Comparison of ENCODE assay signal across 12 mouse cellular contexts in the genomic region with DNA sequence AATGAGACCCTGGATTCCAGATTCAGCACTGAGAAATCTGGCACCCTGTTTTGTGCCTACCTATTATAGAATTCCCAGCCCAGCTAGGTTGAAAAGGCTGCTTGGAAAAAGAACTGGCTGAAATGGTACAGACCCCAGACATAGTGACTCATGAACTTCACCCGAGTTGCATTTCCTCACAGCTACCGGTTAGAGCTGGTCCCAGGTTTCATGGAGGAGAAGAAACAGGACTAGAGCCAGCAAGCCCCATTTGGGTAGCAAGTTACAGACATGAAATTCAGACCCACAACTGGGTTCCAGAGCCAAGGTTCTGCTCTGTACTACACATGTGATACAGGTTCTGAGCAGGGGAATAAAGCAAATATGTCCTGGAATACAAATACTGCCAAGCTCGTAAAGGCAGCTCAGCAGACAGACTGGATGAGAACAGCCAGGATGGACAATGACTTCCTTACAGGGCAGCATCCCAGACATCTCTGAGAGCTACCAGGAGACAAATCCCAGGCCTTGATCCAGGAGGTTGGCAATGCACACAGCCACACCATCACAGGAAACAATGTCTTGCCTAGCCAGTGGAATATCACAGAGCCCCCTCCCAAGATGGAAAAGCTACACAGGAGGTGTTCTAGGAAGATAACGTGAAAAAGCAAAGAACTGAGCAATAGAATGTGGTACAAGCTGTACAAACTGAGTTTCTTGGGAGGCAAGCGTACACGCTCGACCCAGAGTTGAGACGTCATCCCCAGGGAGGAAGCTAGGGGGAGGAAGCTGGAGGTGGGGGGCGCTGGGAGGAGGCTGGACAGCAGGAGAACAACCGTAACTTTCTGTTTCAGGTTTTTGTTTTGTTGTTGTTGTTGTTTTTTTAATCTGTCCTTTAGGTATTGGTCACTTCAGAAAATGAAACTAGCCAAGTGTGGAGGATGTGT. TPM values are rescaled to one million over a fixed set of nuclear protein-coding genes. Genes with fewer than 3 reads are reported as not detected.
DNase-seq lines count a peak whose midpoint lies in the region; ATAC-seq and TF ChIP-seq lines count a peak whose summit lies in the region.
"Had no signal": no experiment of that assay in that cellular context is flagged by ENCODE, and none has a peak within 500 bp of the region (broad histone marks: within the 10 kb centered on the region; RNA-seq: fewer than 3 reads in every experiment).

No protein-coding gene starts in this region.

- peaks cover 37% of the 10 kb centered on the region for H3K4me1 ChIP-seq in forebrain, embryonic 15.5 days
- peaks cover 30% of the 10 kb centered on the region for H3K4me1 ChIP-seq in forebrain, embryonic 12.5 days
- peaks cover 10% of the 10 kb centered on the region for H3K4me1 ChIP-seq in liver, adult 2 months (ENCODE audit: control insufficient read depth, insufficient read depth, low read length)
- peaks cover 16% of the 10 kb centered on the region; the same call in 1 of the 2 replicates for H3K4me1 ChIP-seq in embryonic facial prominence, embryonic 11.5 days (ENCODE audit: control insufficient read depth, insufficient read depth, low read length)
- peaks cover 88% of the 10 kb centered on the region for H3K4me1 ChIP-seq in liver, embryonic 13.5 days (replicated peaks)

- no peak overlapping the region for H3K27ac ChIP-seq in forebrain, embryonic 15.5 days (replicated peaks)
- no peak overlapping the region for H3K27ac ChIP-seq in forebrain, embryonic 12.5 days
- peak overlapping the region; percentile 57 for H3K27ac ChIP-seq in liver, adult 2 months (replicated peaks; ENCODE audit: insufficient read depth, low read depth, low read length)
- peak overlapping the region; percentile 36; the same call in 1 of the 2 replicates for H3K27ac ChIP-seq in embryonic facial prominence, embryonic 11.5 days (replicated peaks; ENCODE audit: low read depth, low read length)
- H3K27ac ChIP-seq in liver, embryonic 13.5 days = peak overlapping the region; percentile 15; the same call in 1 of the 2 replicates
- H3K27ac ChIP-seq: intestine, embryonic 15.5 days had no signal

- no peak for TF ChIP-seq CTCF in liver, adult 2 months (IDR thresholded peaks at IDR 0.05; ENCODE audit: low read depth, low read length)

- no peak for ATAC-seq in forebrain, embryonic 15.5 days (replicated peaks)
- ATAC-seq in forebrain, embryonic 12.5 days (ENCODE audit: low FRiP score) = no peak
- no peak for ATAC-seq in embryonic facial prominence, embryonic 11.5 days (replicated peaks; ENCODE audit: insufficient number of reproducible peaks, low FRiP score, low TSS enrichment, low read depth)
- no peak for ATAC-seq in liver, embryonic 13.5 days (ENCODE audit: low read depth)
- ATAC-seq: intestine, embryonic 15.5 days had no signal

- no peak overlapping the region for H3K4me3 ChIP-seq in forebrain, embryonic 15.5 days
- H3K4me3 ChIP-seq in forebrain, embryonic 12.5 days (replicated peaks) = no peak overlapping the region
- 0 out of 2 replicates have a peak overlapping the region, but pooled peaks have one; percentile 8 for H3K4me3 ChIP-seq in liver, adult 2 months (ENCODE audit: insufficient read depth, low read depth, low read length)
- no peak overlapping the region for H3K4me3 ChIP-seq in embryonic facial prominence, embryonic 11.5 days (ENCODE audit: low read depth, low read length)
- no peak overlapping the region; the same call in 1 of the 2 replicates for H3K4me3 ChIP-seq in liver, embryonic 13.5 days (replicated peaks)
- H3K4me3 ChIP-seq: intestine, embryonic 15.5 days had no signal

- TF ChIP-seq POLR2A in liver, adult 2 months (IDR thresholded peaks at IDR 0.05; ENCODE audit: extremely low read depth, insufficient read depth, low read length) = no peak

- H3K9ac ChIP-seq in forebrain, embryonic 15.5 days (replicated peaks) = peak overlapping the region; percentile 0; the same call in 1 of the 2 replicates
- no peak overlapping the region for H3K9ac ChIP-seq in forebrain, embryonic 12.5 days
- peak overlapping the region; percentile 1; the same call in 1 of the 2 replicates for H3K9ac ChIP-seq in liver, adult 2 months (ENCODE audit: low read depth, low read length)
- 0 out of 2 replicates have a peak overlapping the region, but pooled peaks have one; percentile 10 for H3K9ac ChIP-seq in embryonic facial prominence, embryonic 11.5 days (replicated peaks; ENCODE audit: low read length)
- peak overlapping the region; percentile 29; the same call in 1 of the 2 replicates for H3K9ac ChIP-seq in liver, embryonic 13.5 days
- H3K9ac ChIP-seq: intestine, embryonic 15.5 days had no signal

- H3K79me2 ChIP-seq in liver, adult 2 months (ENCODE audit: control insufficient read depth, insufficient read depth, low read length) = peaks cover 76% of the 10 kb centered on the region

- no peak overlapping the region for H3K4me2 ChIP-seq in forebrain, embryonic 15.5 days (replicated peaks)
- H3K4me2 ChIP-seq in forebrain, embryonic 12.5 days = no peak overlapping the region
- no peak overlapping the region for H3K4me2 ChIP-seq in embryonic facial prominence, embryonic 11.5 days (ENCODE audit: low read depth, low read length)
- H3K4me2 ChIP-seq in liver, embryonic 13.5 days = peak overlapping the region; percentile 33
- H3K4me2 ChIP-seq: intestine, embryonic 15.5 days had no signal

- H3K9me3 ChIP-seq in forebrain, embryonic 15.5 days = no peaks in the 10 kb centered on the region
- no peaks in the 10 kb centered on the region for H3K9me3 ChIP-seq in forebrain, embryonic 12.5 days
- no peaks in the 10 kb centered on the region for H3K9me3 ChIP-seq in embryonic facial prominence, embryonic 11.5 days (replicated peaks; ENCODE audit: control insufficient read depth, low read length)
- no peaks in the 10 kb centered on the region for H3K9me3 ChIP-seq in liver, embryonic 13.5 days (replicated peaks)
- H3K9me3 ChIP-seq: intestine, embryonic 15.5 days; midbrain, embryonic 10.5 days had no signal

- WGBS in forebrain, embryonic 15.5 days = 86% methylated on average over 10 of the region's 10 CpGs
- WGBS in forebrain, embryonic 12.5 days = 84% methylated on average over 10 of the region's 10 CpGs
- 58% methylated on average over 10 of the region's 10 CpGs for WGBS in liver, adult 2 months
- WGBS in embryonic facial prominence, embryonic 11.5 days = 56% methylated on average over 10 of the region's 10 CpGs
- 52% methylated on average over 10 of the region's 10 CpGs for WGBS in liver, embryonic 13.5 days (ENCODE audit: insufficient replicate concordance)

- no peaks in the 10 kb centered on the region for H3K27me3 ChIP-seq in forebrain, embryonic 15.5 days
- no peaks in the 10 kb centered on the region for H3K27me3 ChIP-seq in forebrain, embryonic 12.5 days
- H3K27me3 ChIP-seq in liver, adult 2 months (ENCODE audit: control insufficient read depth, insufficient read depth, low read length) = no peaks in the 10 kb centered on the region
- H3K27me3 ChIP-seq in embryonic facial prominence, embryonic 11.5 days (ENCODE audit: control insufficient read depth, insufficient read depth, low read length) = no peaks in the 10 kb centered on the region
- no peaks in the 10 kb centered on the region for H3K27me3 ChIP-seq in liver, embryonic 13.5 days
- H3K27me3 ChIP-seq: intestine, embryonic 15.5 days had no signal

- no peak for DNase-seq in liver, adult 2 months (ENCODE audit: extremely low read depth, low read depth, low spot score)
- no peak for DNase-seq in liver
- no peak for DNase-seq in embryonic facial prominence, embryonic 11.5 days (ENCODE audit: low spot score)
- no peak for DNase-seq in liver, embryonic 13.5 days
- no peak for DNase-seq in c-Kit-positive CD71-positive TER-119-positive erythroid progenitor cells, embryonic 14.5 days (ENCODE audit: low spot score)
- DNase-seq in layer of hippocampus, postnatal 36 days = no peak
- DNase-seq: adrenal gland, postnatal 25 days; right cerebral cortex, adult 18-20 months had no signal

- no peaks in the 10 kb centered on the region for H3K36me3 ChIP-seq in forebrain, embryonic 15.5 days
- H3K36me3 ChIP-seq in forebrain, embryonic 12.5 days (replicated peaks) = no peaks in the 10 kb centered on the region; the same call in 1 of the 2 replicates
- H3K36me3 ChIP-seq in liver, adult 2 months (ENCODE audit: control insufficient read depth, insufficient read depth, low read length) = no peaks in the 10 kb centered on the region
- no peaks in the 10 kb centered on the region for H3K36me3 ChIP-seq in embryonic facial prominence, embryonic 11.5 days (replicated peaks; ENCODE audit: control insufficient read depth, insufficient read depth, low read depth, low read length)
- H3K36me3 ChIP-seq in liver, embryonic 13.5 days = peaks cover 3% of the 10 kb centered on the region; the same call in 1 of the 2 replicates
- H3K36me3 ChIP-seq: intestine, embryonic 15.5 days had no signal

RNA-seq across cellular contexts. Expression of gene Bicra, which starts 4.6 kb away (rescaled TPM):
- polyA plus RNA-seq in forebrain, embryonic 15.5 days (2015; fragmentation: Nextera tagmentation; extraction: Ambion mirVana) = 10.1 and 10.7 TPM in 2 replicates
- polyA plus RNA-seq in forebrain, embryonic 12.5 days (2016; fragmentation: Nextera tagmentation; extraction: Ambion mirVana) = 9.1 and 9.5 TPM in 2 replicates
- 0.55 and 0.87 TPM in 2 replicates for total RNA-seq in liver, adult 2 months (2014; rRNA removed)
- 3.6 and 4.6 TPM in 2 replicates for polyA plus RNA-seq in liver, adult 2 months (2012; rRNA removed)
- 4.2 and 5.9 TPM in 2 replicates for polyA plus RNA-seq in embryonic facial prominence, embryonic 11.5 days (2014; fragmentation: Nextera tagmentation; extraction: Ambion mirVana)
- polyA plus RNA-seq in liver, embryonic 13.5 days (2015; fragmentation: Nextera tagmentation; extraction: Ambion mirVana) = 1.4 TPM in 2 replicates
- total RNA-seq in layer of hippocampus, postnatal 36 days (2021) = 10 to 100 TPM; 19.5 to 21.9 TPM

RNA-seq across cellular contexts. Expression of gene Zfp541, which starts 18.5 kb away (rescaled TPM):
- polyA plus RNA-seq in forebrain, embryonic 15.5 days (2015; fragmentation: Nextera tagmentation; extraction: Ambion mirVana) = 0.09 TPM in 1 of 2 replicates, not detected in the other
- polyA plus RNA-seq in forebrain, embryonic 12.5 days (2016; fragmentation: Nextera tagmentation; extraction: Ambion mirVana) = not detected in 2 replicates
- total RNA-seq in liver, adult 2 months (2014; rRNA removed) = not detected in 2 replicates
- polyA plus RNA-seq in liver, adult 2 months (2012; rRNA removed) = 0.02 TPM in 1 of 2 replicates, not detected in the other
- polyA plus RNA-seq in embryonic facial prominence, embryonic 11.5 days (2014; fragmentation: Nextera tagmentation; extraction: Ambion mirVana) = not detected in 2 replicates
- 0.02 TPM in 1 of 2 replicates, not detected in the other for polyA plus RNA-seq in liver, embryonic 13.5 days (2015; fragmentation: Nextera tagmentation; extraction: Ambion mirVana)
- under 1 TPM; 0.67 to 0.83 TPM for total RNA-seq in layer of hippocampus, postnatal 36 days (2021)
- polyA plus RNA-seq: midbrain, embryonic 10.5 days had no signal

RNA-seq across cellular contexts. Expression of gene Napa, which starts 55.1 kb away (rescaled TPM):
- 186 and 200 TPM in 2 replicates for polyA plus RNA-seq in forebrain, embryonic 15.5 days (2015; fragmentation: Nextera tagmentation; extraction: Ambion mirVana)
- polyA plus RNA-seq in forebrain, embryonic 12.5 days (2016; fragmentation: Nextera tagmentation; extraction: Ambion mirVana) = 150 and 156 TPM in 2 replicates
- total RNA-seq in liver, adult 2 months (2014; rRNA removed) = 47.4 and 58.7 TPM in 2 replicates
- 101 and 146 TPM in 2 replicates for polyA plus RNA-seq in liver, adult 2 months (2012; rRNA removed)
- 147 and 168 TPM in 2 replicates for polyA plus RNA-seq in embryonic facial prominence, embryonic 11.5 days (2014; fragmentation: Nextera tagmentation; extraction: Ambion mirVana)
- polyA plus RNA-seq in liver, embryonic 13.5 days (2015; fragmentation: Nextera tagmentation; extraction: Ambion mirVana) = 159 and 165 TPM in 2 replicates
- total RNA-seq in layer of hippocampus, postnatal 36 days (2021) = 100 to 1,000 TPM; 272 to 282 TPM

Comparison
In these comparisons a context has a peak if more than half of its experiments do, and no peak if none do; other contexts are left out.
1. H3K27ac ChIP-seq: peak in liver, adult 2 months (single experiment), embryonic facial prominence, embryonic 11.5 days (single experiment) and liver, embryonic 13.5 days (single experiment); none in forebrain, embryonic 15.5 days (single experiment) and forebrain, embryonic 12.5 days (single experiment).